28 mouse cellular contexts compared by ENCODE assay signal in the genomic region with DNA sequence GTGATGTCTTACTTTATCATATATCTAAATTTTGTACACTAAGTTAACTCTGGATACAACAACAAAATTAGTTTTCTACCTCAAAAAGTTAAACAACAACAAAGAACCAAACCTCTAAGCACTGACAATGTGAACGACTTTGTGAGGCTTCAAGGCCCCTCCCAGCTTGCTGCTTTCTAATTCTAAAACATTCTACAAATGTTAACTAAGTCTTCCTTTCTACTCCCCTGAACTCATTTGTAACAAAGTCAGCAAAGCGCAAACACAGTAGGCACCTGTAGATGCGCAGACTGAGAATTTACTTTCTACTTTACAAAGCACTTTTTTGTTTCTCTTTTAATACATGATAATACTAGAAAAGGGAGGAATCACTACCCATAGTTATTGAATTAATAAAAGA. TPM values are rescaled to one million over a fixed set of nuclear protein-coding genes. Genes with fewer than 3 reads are reported as not detected.
A peak's percentile ranks its signal among the peaks of the same experiment; 100 is the strongest.
DNase-seq lines count a peak whose midpoint lies in the region; ATAC-seq and TF ChIP-seq lines count a peak whose summit lies in the region.
"Had no signal": no experiment of that assay in that cellular context is flagged by ENCODE, and none has a peak within 500 bp of the region (broad histone marks: within the 10 kb centered on the region; RNA-seq: fewer than 3 reads in every experiment).

No protein-coding gene starts in this region.

- no peaks in the 10 kb centered on the region for H3K36me3 ChIP-seq in lung, postnatal 0 days (ENCODE audit: insufficient read depth, low read length)
- H3K36me3 ChIP-seq in intestine, embryonic 16.5 days (ENCODE audit: control insufficient read depth, insufficient read depth, low read length): no peaks in the 10 kb centered on the region
- H3K36me3 ChIP-seq: embryonic facial prominence, embryonic 15.5 days; forebrain, embryonic 15.5 days had no signal

- DNase-seq in lung, postnatal 0 days (ENCODE audit: low spot score): no peak
- no peak for DNase-seq in lung, postnatal 10 days
- DNase-seq in ES-CJ7 (ENCODE audit: low read depth, low spot score): peak; percentile 65
- DNase-seq in R1 (ENCODE audit: low read depth, low spot score): peak; percentile 84
- DNase-seq in adrenal gland, postnatal 36 days: no peak
- DNase-seq: adrenal gland, adult 8-10 months; adrenal gland, postnatal 14 days; B cell, adult 2 months; cerebellum, adult 11 months; cerebellum, adult 18-20 months; cerebellum, adult 8-10 months; cerebellum, adult 9-11 months; cerebellum, postnatal 14 days; cerebellum, postnatal 36 days; embryo, embryonic 11 days; forebrain, postnatal 0 days had no signal

- 79% methylated on average over 3 of the region's 3 CpGs for WGBS in lung, postnatal 0 days
- WGBS in intestine, embryonic 16.5 days: 82% methylated on average over 3 of the region's 3 CpGs

- H3K9ac ChIP-seq in lung, postnatal 0 days (replicated peaks; ENCODE audit: low read depth): no peak overlapping the region
- no peak overlapping the region for H3K9ac ChIP-seq in intestine, embryonic 16.5 days (ENCODE audit: low read depth, low read length)
- H3K9ac ChIP-seq: embryonic facial prominence, embryonic 13.5 days; embryonic facial prominence, embryonic 15.5 days; forebrain, embryonic 13.5 days; forebrain, embryonic 15.5 days; forebrain, postnatal 0 days had no signal

- no peak for TF ChIP-seq CTCF in lung, postnatal 0 days (IDR thresholded peaks at IDR 0.05)

- no peak overlapping the region for H3K4me2 ChIP-seq in lung, postnatal 0 days (replicated peaks; ENCODE audit: low read depth, low read length)
- no peak overlapping the region for H3K4me2 ChIP-seq in intestine, embryonic 16.5 days (ENCODE audit: low read depth, low read length)
- H3K4me2 ChIP-seq: embryonic facial prominence, embryonic 13.5 days; embryonic facial prominence, embryonic 15.5 days; forebrain, embryonic 13.5 days; forebrain, embryonic 15.5 days had no signal

- H3K27me3 ChIP-seq in lung, postnatal 0 days (replicated peaks; ENCODE audit: insufficient read depth, low read length): no peaks in the 10 kb centered on the region
- no peaks in the 10 kb centered on the region for H3K27me3 ChIP-seq in intestine, embryonic 16.5 days (replicated peaks; ENCODE audit: control insufficient read depth, insufficient read depth, low read length)
- H3K27me3 ChIP-seq: CH12.LX; embryonic facial prominence, embryonic 13.5 days; embryonic facial prominence, embryonic 15.5 days; forebrain, embryonic 13.5 days; forebrain, embryonic 15.5 days; Patski had no signal

- no peak for ATAC-seq in lung, postnatal 0 days
- ATAC-seq in intestine, embryonic 16.5 days: no peak
- ATAC-seq in granulocyte monocyte progenitor cell, adult 5-6 weeks (replicated peaks; ENCODE audit: poor library complexity, severe bottlenecking): no peak
- ATAC-seq: activated CD4-positive, CD25-positive, alpha-beta regulatory T cell, adult 4 months; CD4-positive, CD25-positive, alpha-beta regulatory T cell, adult 4 months; forebrain, embryonic 13.5 days; forebrain, embryonic 15.5 days; forebrain, postnatal 0 days; Patski had no signal

- H3K4me1 ChIP-seq in lung, postnatal 0 days (ENCODE audit: insufficient read depth, low read depth, low read length): no peaks in the 10 kb centered on the region
- H3K4me1 ChIP-seq in intestine, embryonic 16.5 days (ENCODE audit: control insufficient read depth, insufficient read depth, low read length): no peaks in the 10 kb centered on the region; the same call in 1 of the 2 replicates
- H3K4me1 ChIP-seq: embryonic facial prominence, embryonic 13.5 days; forebrain, embryonic 13.5 days; forebrain, embryonic 15.5 days had no signal

- no peak for TF ChIP-seq EP300 in lung, postnatal 0 days (IDR thresholded peaks at IDR 0.05)

- 0 out of 2 replicates have a peak overlapping the region, but pooled peaks have one; percentile 20 for H3K27ac ChIP-seq in lung, postnatal 0 days (ENCODE audit: low read length)
- H3K27ac ChIP-seq in intestine, embryonic 16.5 days (ENCODE audit: low read length): no peak overlapping the region
- H3K27ac ChIP-seq: embryonic facial prominence, embryonic 13.5 days; embryonic facial prominence, embryonic 15.5 days; forebrain, embryonic 13.5 days; forebrain, embryonic 15.5 days had no signal

- no peak overlapping the region for H3K4me3 ChIP-seq in lung, postnatal 0 days (ENCODE audit: low read depth, low read length)
- no peak overlapping the region for H3K4me3 ChIP-seq in intestine, embryonic 16.5 days (ENCODE audit: low read length)
- H3K4me3 ChIP-seq: embryonic facial prominence, embryonic 13.5 days; embryonic facial prominence, embryonic 15.5 days; erythroblast, embryonic 14.5 days; forebrain, embryonic 13.5 days; forebrain, embryonic 15.5 days had no signal

- H3K9me3 ChIP-seq in lung, postnatal 0 days (ENCODE audit: low read length): no peaks in the 10 kb centered on the region
- H3K9me3 ChIP-seq in intestine, embryonic 16.5 days (ENCODE audit: control insufficient read depth, low read length): no peaks in the 10 kb centered on the region
- H3K9me3 ChIP-seq: embryonic facial prominence, embryonic 13.5 days; embryonic facial prominence, embryonic 15.5 days; forebrain, embryonic 13.5 days; forebrain, embryonic 15.5 days; G1E had no signal

RNA-seq across cellular contexts. Expression of a gene that starts 9.4 kb away (rescaled TPM):
- polyA plus RNA-seq in lung, postnatal 0 days (2015; fragmentation: Nextera tagmentation; extraction: Ambion mirVana): 15.5 and 17.0 TPM in 2 replicates
- 27.5 and 27.9 TPM in 2 replicates for polyA plus RNA-seq in intestine, embryonic 16.5 days (2015; fragmentation: Nextera tagmentation; extraction: Ambion mirVana)
- total RNA-seq in adrenal gland, postnatal 36 days (2021): 10 to 100 TPM; 61.1 to 78.2 TPM
- total RNA-seq in granulocyte monocyte progenitor cell, adult 5-6 weeks (2014; fragmentation: Nextera tagmentation): 59.8 and 78.4 TPM in 2 replicates
- total RNA-seq in granulocyte monocyte progenitor cell, adult 5-6 weeks (2017): 42.2 and 45.3 TPM in 2 replicates

RNA-seq across cellular contexts. Expression of a gene that starts 9.4 kb away (rescaled TPM):
- 109 and 137 TPM in 2 replicates for polyA plus RNA-seq in lung, postnatal 0 days (2015; fragmentation: Nextera tagmentation; extraction: Ambion mirVana)
- 121 and 126 TPM in 2 replicates for polyA plus RNA-seq in intestine, embryonic 16.5 days (2015; fragmentation: Nextera tagmentation; extraction: Ambion mirVana)
- total RNA-seq in adrenal gland, postnatal 36 days (2021): 100 to 1,000 TPM in 1 of 2 experiments, 10 to 100 TPM in 1; 64.1 to 103 TPM
- 62.0 and 85.6 TPM in 2 replicates for total RNA-seq in granulocyte monocyte progenitor cell, adult 5-6 weeks (2014; fragmentation: Nextera tagmentation)
- 47.1 and 48.4 TPM in 2 replicates for total RNA-seq in granulocyte monocyte progenitor cell, adult 5-6 weeks (2017)

RNA-seq across cellular contexts. Expression of a gene that starts 55.3 kb away (rescaled TPM):
- polyA plus RNA-seq in lung, postnatal 0 days (2015; fragmentation: Nextera tagmentation; extraction: Ambion mirVana): 133 and 141 TPM in 2 replicates
- polyA plus RNA-seq in intestine, embryonic 16.5 days (2015; fragmentation: Nextera tagmentation; extraction: Ambion mirVana): 69.4 and 71.3 TPM in 2 replicates
- total RNA-seq in adrenal gland, postnatal 36 days (2021): 10 to 100 TPM; 53.8 to 55.6 TPM
- total RNA-seq in granulocyte monocyte progenitor cell, adult 5-6 weeks (2014; fragmentation: Nextera tagmentation): 277 and 290 TPM in 2 replicates
- 52.9 and 57.3 TPM in 2 replicates for total RNA-seq in granulocyte monocyte progenitor cell, adult 5-6 weeks (2017)

Comparison
In these comparisons a context has a peak if more than half of its experiments do, and no peak if none do; other contexts are left out.
1. DNase-seq: peak in ES-CJ7 (single experiment) and R1 (single experiment); none in lung, postnatal 0 days (single experiment), lung, postnatal 10 days (single experiment) and adrenal gland, postnatal 36 days (0 of 2).